ENCODE assay signal across 22 mouse cellular contexts in genomic region chr6:121402661-121403244, GRCm38 (mm10). TPM values are rescaled to one million over a fixed set of nuclear protein-coding genes. Genes with fewer than 3 reads are reported as not detected.
A peak's percentile ranks its signal among the peaks of the same experiment; 100 is the strongest.
DNase-seq lines count a peak whose midpoint lies in the region; ATAC-seq and TF ChIP-seq lines count a peak whose summit lies in the region.
"Had no signal": no experiment of that assay in that cellular context is flagged by ENCODE, and none has a peak within 500 bp of the region (broad histone marks: within the 10 kb centered on the region; RNA-seq: fewer than 3 reads in every experiment).

No protein-coding gene starts in this region.

- no peaks in the 10 kb centered on the region for H3K27me3 ChIP-seq in hindbrain, embryonic 12.5 days
- no peaks in the 10 kb centered on the region for H3K27me3 ChIP-seq in hindbrain, embryonic 11.5 days (ENCODE audit: control insufficient read depth, insufficient read depth, low read length)
- H3K27me3 ChIP-seq in forebrain, postnatal 0 days (ENCODE audit: insufficient read depth, low read length): no peaks in the 10 kb centered on the region
- no peaks in the 10 kb centered on the region for H3K27me3 ChIP-seq in midbrain, embryonic 15.5 days (replicated peaks)
- H3K27me3 ChIP-seq: embryonic facial prominence, embryonic 13.5 days; Patski had no signal

- peaks cover 7% of the 10 kb centered on the region for H3K4me1 ChIP-seq in hindbrain, embryonic 12.5 days
- no peaks in the 10 kb centered on the region for H3K4me1 ChIP-seq in hindbrain, embryonic 11.5 days (replicated peaks; ENCODE audit: control insufficient read depth, insufficient read depth, low read length)
- H3K4me1 ChIP-seq in forebrain, postnatal 0 days (ENCODE audit: insufficient read depth): peaks cover 11% of the 10 kb centered on the region; the same call in 1 of the 2 replicates
- peaks cover 11% of the 10 kb centered on the region for H3K4me1 ChIP-seq in midbrain, embryonic 15.5 days
- H3K4me1 ChIP-seq: embryonic facial prominence, embryonic 13.5 days had no signal

- no peaks in the 10 kb centered on the region for H3K36me3 ChIP-seq in hindbrain, embryonic 12.5 days
- H3K36me3 ChIP-seq in hindbrain, embryonic 11.5 days (ENCODE audit: control insufficient read depth, insufficient read depth, low read length): no peaks in the 10 kb centered on the region
- no peaks in the 10 kb centered on the region for H3K36me3 ChIP-seq in forebrain, postnatal 0 days (ENCODE audit: insufficient read depth)
- no peaks in the 10 kb centered on the region for H3K36me3 ChIP-seq in midbrain, embryonic 15.5 days (replicated peaks)
- H3K36me3 ChIP-seq: embryonic facial prominence, embryonic 13.5 days had no signal

- peak overlapping the region; percentile 62 for H3K27ac ChIP-seq in hindbrain, embryonic 12.5 days
- H3K27ac ChIP-seq in hindbrain, embryonic 11.5 days (ENCODE audit: low read depth, low read length): no peak overlapping the region
- H3K27ac ChIP-seq in forebrain, postnatal 0 days (ENCODE audit: low read depth, low read length): peak overlapping the region; percentile 42; the same call in 1 of the 2 replicates
- peak overlapping the region; percentile 72 for H3K27ac ChIP-seq in midbrain, embryonic 15.5 days
- H3K27ac ChIP-seq: embryonic facial prominence, embryonic 13.5 days; heart, adult 2 months had no signal

- WGBS in hindbrain, embryonic 12.5 days: 71% methylated on average over 8 of the region's 8 CpGs
- 87% methylated on average over 8 of the region's 8 CpGs for WGBS in hindbrain, embryonic 11.5 days
- WGBS in forebrain, postnatal 0 days: 33% methylated on average over 8 of the region's 8 CpGs
- 45% methylated on average over 8 of the region's 8 CpGs for WGBS in midbrain, embryonic 15.5 days

- no peak overlapping the region for H3K9ac ChIP-seq in hindbrain, embryonic 12.5 days
- no peak overlapping the region for H3K9ac ChIP-seq in hindbrain, embryonic 11.5 days (ENCODE audit: low read depth, low read length)
- no peak overlapping the region for H3K9ac ChIP-seq in forebrain, postnatal 0 days
- no peak overlapping the region for H3K9ac ChIP-seq in midbrain, embryonic 15.5 days
- H3K9ac ChIP-seq: embryonic facial prominence, embryonic 13.5 days had no signal

- TF ChIP-seq CTCF in forebrain, postnatal 0 days (IDR thresholded peaks at IDR 0.05; ENCODE audit: low read depth): no peak

- DNase-seq in hindbrain, embryonic 11.5 days (ENCODE audit: low spot score): no peak
- peak; percentile 44 for DNase-seq in Muller cell, postnatal 12 days (ENCODE audit: inconsistent ontology term)
- peak; percentile 33 for DNase-seq in forebrain, postnatal 0 days
- DNase-seq in adrenal gland, postnatal 14 days: no peak
- DNase-seq in thymus, adult 18-20 months: no peak
- DNase-seq in cerebellum, postnatal 36 days: no peak
- DNase-seq: adrenal gland, postnatal 36 days; cerebellum, adult 9-10 months; gastrocnemius, postnatal 14 days; heart, adult 2 months; kidney, adult 9 months; layer of hippocampus, postnatal 36 days; left cerebral cortex, postnatal 4 days; lung, adult 2 months; lung, postnatal 36 days; thymus, adult 2 months had no signal

- H3K4me2 ChIP-seq in hindbrain, embryonic 12.5 days (replicated peaks): no peak overlapping the region
- no peak overlapping the region for H3K4me2 ChIP-seq in hindbrain, embryonic 11.5 days (replicated peaks; ENCODE audit: low read depth, low read length)
- no peak overlapping the region for H3K4me2 ChIP-seq in forebrain, postnatal 0 days (ENCODE audit: low read depth)
- no peak overlapping the region for H3K4me2 ChIP-seq in midbrain, embryonic 15.5 days
- H3K4me2 ChIP-seq: embryonic facial prominence, embryonic 13.5 days had no signal

- H3K9me3 ChIP-seq in hindbrain, embryonic 12.5 days (replicated peaks): no peaks in the 10 kb centered on the region
- H3K9me3 ChIP-seq in hindbrain, embryonic 11.5 days (ENCODE audit: control insufficient read depth, low read length): no peaks in the 10 kb centered on the region
- H3K9me3 ChIP-seq in forebrain, postnatal 0 days (ENCODE audit: low read length): no peaks in the 10 kb centered on the region
- H3K9me3 ChIP-seq in midbrain, embryonic 15.5 days: no peaks in the 10 kb centered on the region
- H3K9me3 ChIP-seq: embryonic facial prominence, embryonic 13.5 days had no signal

- peak; percentile 33; the same call in 1 of the 2 replicates for ATAC-seq in hindbrain, embryonic 12.5 days (ENCODE audit: low FRiP score)
- ATAC-seq in hindbrain, embryonic 11.5 days (ENCODE audit: low FRiP score): no peak
- peak; percentile 26 for ATAC-seq in forebrain, postnatal 0 days
- ATAC-seq in midbrain, embryonic 15.5 days (replicated peaks): peak; percentile 67
- ATAC-seq: activated CD4-positive, CD25-positive, alpha-beta regulatory T cell, adult 4 months; Patski had no signal

- H3K4me3 ChIP-seq in hindbrain, embryonic 12.5 days: no peak overlapping the region
- H3K4me3 ChIP-seq in hindbrain, embryonic 11.5 days (ENCODE audit: low read depth, low read length): no peak overlapping the region
- H3K4me3 ChIP-seq in forebrain, postnatal 0 days (ENCODE audit: low read depth, low read length): no peak overlapping the region
- H3K4me3 ChIP-seq in midbrain, embryonic 15.5 days: no peak overlapping the region
- H3K4me3 ChIP-seq: embryonic facial prominence, embryonic 13.5 days; heart, adult 2 months had no signal

RNA-seq across cellular contexts. Expression of gene Slc6a12, which starts 59.9 kb away (rescaled TPM):
- polyA plus RNA-seq in hindbrain, embryonic 12.5 days (2016; fragmentation: Nextera tagmentation; extraction: Ambion mirVana): 0.20 and 0.31 TPM in 2 replicates
- polyA plus RNA-seq in hindbrain, embryonic 11.5 days (2014; fragmentation: Nextera tagmentation; extraction: Ambion mirVana): 0.29 TPM in 1 of 2 replicates, not detected in the other
- total RNA-seq in forebrain, postnatal 0 days (2014; rRNA removed): 5.0 and 5.6 TPM in 2 replicates
- polyA plus RNA-seq in forebrain, postnatal 0 days (2015; fragmentation: Nextera tagmentation; extraction: Ambion mirVana): 2.1 and 2.8 TPM in 2 replicates
- 2.5 and 3.3 TPM in 2 replicates for polyA plus RNA-seq in midbrain, embryonic 15.5 days (2015; fragmentation: Nextera tagmentation; extraction: Ambion mirVana)
- 1.9 and 8.0 TPM in 2 replicates for total RNA-seq in adrenal gland, postnatal 14 days (2021)
- total RNA-seq: heart, adult 2 months had no signal
- polyA plus RNA-seq: activated CD4-positive, CD25-positive, alpha-beta regulatory T cell, adult 4 months; embryonic facial prominence, embryonic 13.5 days; heart, embryonic 16.5 days had no signal

Comparison
In these comparisons a context has a peak if more than half of its experiments do, and no peak if none do; other contexts are left out.
1. DNase-seq: peak in Muller cell, postnatal 12 days (single experiment) and forebrain, postnatal 0 days (single experiment); none in hindbrain, embryonic 11.5 days (single experiment), adrenal gland, postnatal 14 days (single experiment), thymus, adult 18-20 months (0 of 2) and cerebellum, postnatal 36 days (0 of 2).